Mouse (Mus musculus) heart, adult 2 months (tissue): ENCODE measurements around the gene Hps1. TPM values are rescaled to one million over a fixed set of nuclear protein-coding genes. Genes with fewer than 3 reads are reported as not detected.

Experiments used
- DNase-seq, 2 experiments: peaks; one replicate each; pipeline ENCODE4 v3.0.0; 2021
- H3K27ac ChIP-seq: fragments of 200-600 bp; 2 replicates; pipeline ENCODE4 v1.8.1; 2022
- H3K27me3 ChIP-seq: fragments of 200-500 bp; 2 replicates; pipeline ENCODE4 v1.6.1; 2012; ENCODE audit warnings: mild to moderate bottlenecking, low read length, inconsistent platforms, mixed read lengths; ENCODE audit not compliant: control insufficient read depth, insufficient read depth
- H3K36me3 ChIP-seq: fragments of 200-500 bp; 2 replicates; pipeline ENCODE4 v1.6.1; 2012; ENCODE audit warnings: low read length, inconsistent platforms; ENCODE audit not compliant: control insufficient read depth, insufficient read depth
- H3K4me1 ChIP-seq: fragments of 200-500 bp; 2 replicates; pipeline ENCODE4 v1.6.1; 2011; ENCODE audit warnings: low read length; ENCODE audit not compliant: control insufficient read depth, insufficient read depth
- H3K4me3 ChIP-seq: fragments of 200-600 bp; 2 replicates; pipeline ENCODE4 v1.8.1; 2022
- H3K79me2 ChIP-seq: fragments of 200-500 bp; replicated peaks from 2 replicates; pipeline ENCODE4 v1.6.1; 2012; ENCODE audit warnings: mild to moderate bottlenecking, inconsistent platforms, low read length, moderate library complexity, mixed read lengths; ENCODE audit not compliant: control insufficient read depth, insufficient read depth
- H3K9ac ChIP-seq: fragments of 200-500 bp; 2 replicates; pipeline ENCODE4 v1.6.1; 2012; ENCODE audit warnings: low read depth, mild to moderate bottlenecking, control low read depth, inconsistent platforms, low read length, mixed read lengths
- CTCF ChIP-seq: fragments of 200-600 bp; IDR thresholded peaks from 2 replicates; pipeline ENCODE4 v1.8.1; 2022; ENCODE audit warnings: antibody characterized with exemption, mild to moderate bottlenecking, moderate library complexity
- EP300 ChIP-seq: fragments of 200-500 bp; IDR thresholded peaks from 2 replicates; pipeline ENCODE4 v1.6.1; 2011; ENCODE audit warnings: low read depth, low read length, control low read depth; ENCODE audit not compliant: insufficient read depth
- POLR2A ChIP-seq: fragments of 200-500 bp; IDR thresholded peaks from 2 replicates; pipeline ENCODE4 v1.6.1; 2011; ENCODE audit warnings: mild to moderate bottlenecking, low read depth, low read length, control low read depth; ENCODE audit not compliant: insufficient read depth
- whole genome bisulfite sequencing: fragments of 180-500 bp; shearing (Covaris S2); methylation state at CpG from one replicate; pipeline ENCODE4 v1.1.7; 2018; 5-methylcytosine and 5-hydroxymethylcytosine counted together
- intact Hi-C: fragments of 180-260 bp; cut with DNase I; formaldehyde crosslinking; loops from one replicate; pipeline ENCODE4 v1.15.1; 2025
- polyA plus RNA-seq: library from polyadenylated mRNA; depleted of rRNA; stranded (reverse); fragments of >200 nt; gene quantifications from 2 replicates; pipeline ENCODE4 v1.2.3, GENCODE M21; 2012
- total RNA-seq, 2 experiments: library from RNA; stranded (reverse); gene quantifications; 2 replicates each; pipeline ENCODE4 v1.2.3; 2021

Gene Hps1
- total and polyA plus RNA-seq, 3 experiments, result 1.6 to 6.6 (median 1.7) TPM

DNA sequence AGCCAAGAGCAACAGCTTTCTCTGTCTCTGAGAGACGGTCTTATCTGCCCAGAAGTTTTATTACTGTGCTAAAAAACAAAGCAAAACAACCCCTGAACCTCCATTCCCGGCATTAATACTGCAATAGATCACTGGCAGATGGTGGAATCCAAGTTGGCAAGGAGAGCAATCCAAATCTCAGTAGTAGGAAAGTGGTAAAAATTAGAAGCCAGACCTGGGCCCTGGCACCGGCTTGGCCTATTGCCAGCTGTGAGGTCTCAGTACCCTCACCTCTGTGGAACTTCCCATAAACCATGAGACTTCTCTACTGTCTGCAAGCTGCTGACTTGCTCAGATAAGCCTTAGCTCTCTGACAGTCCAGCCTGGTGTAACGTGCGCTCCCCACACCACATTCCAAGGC is 44.8 kb downstream of the Hps1 start:
- no peak for TF ChIP-seq EP300
- TF ChIP-seq POLR2A, result no peak
- H3K27ac ChIP-seq, result no peak overlapping the region
- no peaks in the 10 kb centered on the region for H3K36me3 ChIP-seq
- H3K79me2 ChIP-seq, result no peaks in the 10 kb centered on the region
- no peaks in the 10 kb centered on the region for H3K4me1 ChIP-seq
- H3K27me3 ChIP-seq, result no peaks in the 10 kb centered on the region
- H3K9ac ChIP-seq, result no peak overlapping the region
- intact Hi-C loops, result no loop called here
- no peak overlapping the region for H3K4me3 ChIP-seq
- no peak for DNase-seq
- WGBS, result 73% methylated on average over 5 of the region's 5 CpGs

DNA sequence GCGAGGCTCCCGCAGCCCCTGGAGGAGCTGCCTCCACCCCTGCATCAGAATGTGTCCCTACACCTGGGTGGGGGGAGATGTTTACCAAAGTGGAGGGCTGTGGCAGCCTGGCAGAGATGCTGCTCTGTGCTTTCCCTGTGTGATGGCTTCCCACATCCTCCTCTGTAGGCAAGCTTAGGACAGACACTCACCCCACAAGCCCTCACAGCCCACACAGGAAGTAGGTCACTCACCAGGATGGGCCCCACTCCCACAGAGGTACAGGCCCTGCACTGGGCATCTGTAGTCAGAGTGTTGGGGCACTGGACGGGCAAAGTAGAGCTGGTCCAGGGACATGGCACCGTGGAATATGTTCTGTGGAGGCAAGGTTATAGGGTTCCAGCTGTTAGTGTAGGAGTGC is 52.4 kb downstream of the Hps1 start:
- H3K27me3 ChIP-seq, result no peaks in the 10 kb centered on the region
- H3K4me3 ChIP-seq, result no peak overlapping the region
- no peaks in the 10 kb centered on the region for H3K79me2 ChIP-seq
- H3K27ac ChIP-seq, result no peak overlapping the region
- 89% methylated on average over 4 of the region's 4 CpGs for WGBS
- no peaks in the 10 kb centered on the region for H3K4me1 ChIP-seq
- no peak overlapping the region for H3K9ac ChIP-seq
- H3K36me3 ChIP-seq, result no peaks in the 10 kb centered on the region
- no peak for DNase-seq
- TF ChIP-seq CTCF (no peak), EP300 (no peak), POLR2A (no peak)
- intact Hi-C loops, result no loop called here

DNA sequence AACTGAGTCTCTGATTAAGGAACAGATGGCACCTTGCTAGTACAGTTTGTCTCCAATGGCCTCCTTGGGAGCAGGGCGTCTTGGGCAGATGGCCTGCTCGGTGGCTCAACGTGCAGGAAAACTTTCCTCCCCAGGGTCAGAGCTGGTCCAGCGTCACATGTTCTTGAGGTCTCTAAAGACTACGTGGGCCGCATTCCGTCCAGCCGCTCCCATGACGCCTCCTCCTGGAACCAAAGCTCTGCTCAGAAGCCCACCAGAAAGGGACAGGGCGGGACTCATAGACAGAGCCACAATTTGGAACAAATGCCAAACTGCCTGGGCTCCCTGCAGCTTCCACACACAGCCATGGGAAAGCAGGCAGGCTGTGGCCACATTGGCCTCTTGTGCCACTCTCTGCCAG is 53.0 kb downstream of the Hps1 start:
- H3K9ac ChIP-seq, result no peak overlapping the region
- WGBS, result 93% methylated on average over 10 of the region's 10 CpGs
- H3K36me3 ChIP-seq, result no peaks in the 10 kb centered on the region
- intact Hi-C loops, result no loop called here
- no peaks in the 10 kb centered on the region for H3K27me3 ChIP-seq
- no peak overlapping the region for H3K27ac ChIP-seq
- no peaks in the 10 kb centered on the region for H3K79me2 ChIP-seq
- TF ChIP-seq EP300 (no peak), CTCF (no peak), POLR2A (no peak)
- H3K4me1 ChIP-seq, result no peaks in the 10 kb centered on the region
- DNase-seq, result no peak
- no peak overlapping the region for H3K4me3 ChIP-seq

GRCm38 (mm10) chr19:42725973-42726350 is 53.8 kb downstream of the Hps1 start:
- Histone ChIP-seq H3K4me1 (no peaks in the 10 kb centered on the region), H3K36me3 (no peaks in the 10 kb centered on the region), H3K4me3 (no peak overlapping the region), H3K27me3 (no peaks in the 10 kb centered on the region), H3K27ac (no peak overlapping the region), H3K79me2 (no peaks in the 10 kb centered on the region), H3K9ac (no peak overlapping the region)
- TF ChIP-seq EP300 (no peak), CTCF (no peak), POLR2A (no peak)
- DNase-seq, result no peak
- intact Hi-C loops, result no loop called here
- 95% methylated on average over 3 of the region's 3 CpGs for WGBS

- WGBS, result 57% methylated on average over 16 of the region's 16 CpGs
- no peaks in the 10 kb centered on the region for H3K27me3 ChIP-seq
- no peaks in the 10 kb centered on the region for H3K4me1 ChIP-seq
- TF ChIP-seq EP300 (no peak), POLR2A (no peak), CTCF (no peak)
- H3K27ac ChIP-seq, result no peak overlapping the region
- DNase-seq, result peak in 1 of 2 experiments; percentile 24
- H3K36me3 ChIP-seq, result no peaks in the 10 kb centered on the region
- no peak overlapping the region for H3K4me3 ChIP-seq
- H3K9ac ChIP-seq, result no peak overlapping the region
- intact Hi-C loops, result no loop called here
- H3K79me2 ChIP-seq, result no peaks in the 10 kb centered on the region
These were observed 54.5 kb downstream of the Hps1 start for GRCm38 (mm10) chr19:42725056-42725972.

GRCm38 (mm10) chr19:42723302-42723701 is 56.5 kb downstream of the Hps1 start:
- TF ChIP-seq CTCF (0 out of 2 replicates have a peak, but pooled peaks have one; percentile 18), EP300 (no peak)
- H3K27me3 ChIP-seq, result no peaks in the 10 kb centered on the region
- WGBS, result 87% methylated on average over 6 of the region's 6 CpGs
- no peak overlapping the region for H3K27ac ChIP-seq
- no peak overlapping the region for H3K4me3 ChIP-seq
- no peaks in the 10 kb centered on the region for H3K4me1 ChIP-seq
- no peaks in the 10 kb centered on the region for H3K36me3 ChIP-seq
- no peak overlapping the region for H3K9ac ChIP-seq
- intact Hi-C loops, result no loop called here
- DNase-seq, result no peak
- no peaks in the 10 kb centered on the region for H3K79me2 ChIP-seq
